Mouse (Mus musculus) spleen, postnatal 36 days (tissue): ENCODE measurements around the gene Bst1.

ENCODE experiments used
- DNase-seq, 2 experiments: peaks; one replicate each; pipeline ENCODE4 v3.0.0; 2022; ENCODE audit warnings: low spot score in 2 of 2, mixed read lengths in 1 of 2

Bst1 gene

GRCm38 (mm10) chr5:43855769-43856168 lies 37.1 kb downstream of the Bst1 start:
- peak; percentile 70 to 78 for DNase-seq

- DNase-seq, result no peak
Measured at GRCm38 (mm10) chr5:43859663-43860062, 41.0 kb downstream of the Bst1 start.

GRCm38 (mm10) chr5:43860096-43860495 lies 41.4 kb downstream of the Bst1 start:
- DNase-seq, result no peak

DNA sequence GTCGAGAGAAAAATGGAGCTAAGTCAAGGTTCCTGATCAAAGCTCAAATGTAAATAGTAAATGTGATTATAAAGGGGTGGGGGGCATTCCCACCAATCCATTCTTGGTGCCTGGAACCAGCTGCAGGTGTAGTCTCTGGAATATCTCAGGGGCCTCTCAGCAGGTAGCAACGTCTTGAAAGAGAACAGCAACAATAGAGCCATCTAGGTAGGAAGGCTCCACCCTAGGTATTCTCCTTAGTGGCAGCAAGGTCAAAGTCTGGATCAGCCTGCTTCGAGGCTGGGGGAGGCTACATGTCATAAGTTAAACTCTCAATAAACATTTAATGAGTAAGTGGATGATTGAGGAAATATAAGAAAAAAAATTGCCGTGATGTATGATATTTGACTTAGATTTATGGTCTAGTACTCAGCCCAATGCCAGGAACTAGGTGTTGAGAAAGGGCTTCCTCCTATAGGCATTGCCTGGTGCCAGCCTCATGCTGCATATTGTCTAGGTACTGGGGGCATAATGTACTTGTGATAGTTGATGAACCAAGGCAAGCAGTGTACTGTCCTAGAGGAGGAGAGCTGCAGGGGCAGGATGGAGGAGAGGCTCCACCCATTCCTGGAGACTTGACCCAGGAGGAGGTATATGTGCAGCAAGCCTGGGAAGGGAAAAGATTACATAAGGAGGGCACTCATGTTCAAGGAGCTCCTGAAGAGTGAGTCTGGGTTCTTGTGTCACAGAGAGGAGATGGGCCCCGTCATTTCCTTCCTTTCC lies 42.2 kb downstream of the Bst1 start:
- DNase-seq, result no peak

DNA sequence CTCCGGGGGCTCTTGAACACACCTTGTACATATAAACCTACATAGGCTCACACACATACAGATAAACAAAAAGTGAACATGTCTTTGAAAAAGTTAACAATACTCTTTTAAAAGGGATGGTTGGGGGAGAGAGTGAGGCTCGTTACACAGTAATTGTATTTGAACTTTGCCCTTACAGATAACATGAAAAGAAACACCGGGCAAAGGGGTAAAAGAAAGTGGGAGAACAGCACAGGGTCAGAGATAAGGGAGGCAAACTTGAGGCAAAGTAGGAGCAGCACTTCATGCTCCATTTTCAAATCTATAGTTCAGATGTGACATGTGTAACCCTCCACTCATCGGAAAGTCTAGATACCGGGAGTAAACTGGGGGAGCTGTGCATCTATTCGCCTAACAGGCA lies 45.0 kb downstream of the Bst1 start:
- DNase-seq, result no peak

GRCm38 (mm10) chr5:43865316-43865715 lies 46.6 kb downstream of the Bst1 start:
- DNase-seq, result no peak

DNA sequence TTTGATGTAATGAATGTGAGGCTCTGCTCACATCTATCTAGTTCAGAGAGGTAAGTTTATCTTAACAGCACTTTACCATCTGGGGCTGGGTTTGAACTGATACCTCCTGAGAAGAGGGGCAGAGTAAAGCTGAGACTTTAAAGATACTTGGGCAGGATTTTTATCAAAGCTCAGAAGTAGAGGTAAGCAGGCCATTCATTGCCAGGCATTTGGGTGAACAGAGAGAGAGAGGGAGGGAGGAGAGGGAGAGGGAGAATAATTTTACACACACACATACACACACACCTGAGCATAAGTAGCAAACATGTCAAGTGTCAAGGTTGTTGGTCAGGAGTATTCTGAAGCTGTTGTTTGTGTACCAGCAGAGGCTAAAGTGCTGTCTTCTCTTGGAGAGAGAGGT lies 49.6 kb downstream of the Bst1 start, which contains the start of gene Cd38:
Cd38 (plus strand) TSS at position 301 of the 400 bp plus-strand sequence.
- no peak for DNase-seq

DNA sequence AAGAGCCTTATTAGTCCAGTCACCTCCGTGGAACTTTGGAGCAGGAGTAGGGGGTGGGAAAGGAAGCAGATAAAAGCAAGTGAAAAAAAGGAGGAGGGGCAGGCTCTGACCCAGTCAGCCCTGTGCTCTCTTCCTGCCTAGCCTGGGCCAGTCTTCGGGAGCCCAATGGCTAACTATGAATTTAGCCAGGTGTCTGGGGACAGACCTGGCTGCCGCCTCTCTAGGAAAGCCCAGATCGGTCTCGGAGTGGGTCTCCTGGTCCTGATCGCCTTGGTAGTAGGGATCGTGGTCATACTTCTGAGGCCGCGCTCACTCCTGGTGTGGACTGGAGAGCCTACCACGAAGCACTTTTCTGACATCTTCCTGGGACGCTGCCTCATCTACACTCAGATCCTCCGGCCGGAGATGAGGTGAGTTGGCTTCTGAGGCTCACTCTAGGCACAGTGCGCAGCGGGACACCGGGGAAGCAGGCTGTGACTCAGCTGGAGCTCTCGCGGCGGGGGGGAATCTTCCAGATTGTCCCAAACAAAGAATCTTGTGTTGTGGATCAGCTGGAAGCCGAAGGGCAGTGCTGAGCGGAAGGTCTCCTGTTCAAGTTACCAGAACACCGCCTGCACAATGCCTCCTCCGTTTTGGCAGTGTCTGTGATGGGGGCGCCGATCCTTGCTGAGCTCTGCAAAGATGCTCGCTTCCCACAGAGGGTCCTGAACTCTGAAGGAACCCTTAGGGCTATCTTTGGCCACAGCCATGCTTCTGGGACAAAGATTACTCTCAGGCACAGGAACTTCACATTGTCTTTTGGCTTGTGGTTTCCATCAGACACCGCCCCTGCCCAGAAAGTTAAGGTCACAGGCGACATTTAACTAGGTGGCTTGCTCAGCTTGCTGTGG lies 50.3 kb downstream of the Bst1 start:
- DNase-seq, result peak; percentile 70 to 72

- DNase-seq, result peak; percentile 70 to 79
Measured at GRCm38 (mm10) chr5:43871845-43872244, 53.2 kb downstream of the Bst1 start.

DNA sequence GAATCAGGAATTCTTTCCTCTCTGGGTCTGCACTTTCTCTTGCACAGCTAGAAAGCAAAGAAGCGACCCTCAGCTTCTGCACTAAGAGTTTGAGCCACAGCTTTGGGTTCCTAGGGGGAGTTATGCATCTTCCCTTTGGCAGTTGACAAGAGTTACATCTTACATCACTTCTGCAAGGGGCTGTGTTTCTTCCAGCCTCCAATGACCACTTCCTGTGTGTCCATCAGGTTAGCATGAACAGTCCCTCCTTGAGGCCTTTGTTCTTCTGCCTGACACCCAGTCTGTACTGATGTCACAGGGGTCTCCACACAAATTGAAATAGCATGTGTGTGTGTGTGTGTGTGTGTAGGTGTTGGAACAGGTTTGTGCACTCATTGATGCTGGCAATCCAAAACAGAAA lies 54.0 kb downstream of the Bst1 start:
- no peak for DNase-seq

DNA sequence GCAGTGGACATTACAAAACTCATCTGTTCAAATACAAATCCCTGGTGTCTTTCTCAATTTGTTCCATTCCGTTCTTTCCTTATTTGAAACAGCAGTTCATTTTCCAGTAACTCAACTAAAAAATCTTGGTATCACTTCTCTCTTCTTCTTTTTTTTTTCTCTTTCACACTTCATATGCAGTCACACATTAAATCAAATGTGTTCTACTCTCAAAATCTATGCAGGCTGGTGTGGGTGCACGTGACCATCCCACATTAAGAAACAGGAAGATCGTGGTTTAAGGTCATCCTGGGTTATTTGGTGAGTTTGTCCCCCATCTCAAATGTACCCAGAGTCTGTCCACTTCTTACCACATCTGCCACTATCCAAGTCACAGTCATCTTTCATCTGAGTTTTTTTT lies 63.3 kb downstream of the Bst1 start:
- peak; percentile 77 to 79 for DNase-seq

- peak; percentile 80 to 86 for DNase-seq
Measured at GRCm38 (mm10) chr5:43885060-43885820, 66.6 kb downstream of the Bst1 start.

DNA sequence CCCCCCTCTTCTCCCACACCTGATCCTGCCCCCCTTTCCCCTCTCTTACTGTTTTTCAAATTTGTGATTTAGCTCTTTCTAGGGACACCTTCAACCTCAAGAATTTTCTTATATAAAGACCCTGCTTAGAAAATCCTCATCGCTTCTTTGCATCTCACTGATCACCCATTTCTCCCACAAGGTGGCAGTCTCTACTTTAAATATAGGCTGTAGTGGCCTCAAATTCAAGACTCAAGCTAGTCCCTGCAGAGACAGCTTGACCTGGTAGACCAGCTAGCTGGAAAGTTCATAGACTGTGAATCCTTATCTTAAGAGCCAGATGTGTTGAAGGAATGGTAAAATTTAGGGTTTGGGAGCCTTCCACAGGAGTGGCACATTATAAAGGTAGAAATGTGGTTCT lies 73.7 kb downstream of the Bst1 start:
- DNase-seq, result peak; percentile 54 to 69
